Mouse (Mus musculus): ENCODE results near the gene Sbsn.

- no peak for TF ChIP-seq CTCF (IDR thresholded peaks at IDR 0.05; ENCODE audit: extremely low read depth, insufficient read length, insufficient replicate concordance, low read depth, low read length)
- no peak for TF ChIP-seq POLR2A (IDR thresholded peaks at IDR 0.05; ENCODE audit: low read depth, low read length)
Measured at GRCm38 (mm10) chr7:30800653-30801052, 49.4 kb downstream of the Sbsn start.

Data from small intestine, adult 2 months (tissue).